Mouse (Mus musculus): ENCODE measurements around the gene Wdr63.
A peak's percentile ranks its signal among the peaks of the same experiment; 100 is the strongest.

Wdr63 gene

DNA sequence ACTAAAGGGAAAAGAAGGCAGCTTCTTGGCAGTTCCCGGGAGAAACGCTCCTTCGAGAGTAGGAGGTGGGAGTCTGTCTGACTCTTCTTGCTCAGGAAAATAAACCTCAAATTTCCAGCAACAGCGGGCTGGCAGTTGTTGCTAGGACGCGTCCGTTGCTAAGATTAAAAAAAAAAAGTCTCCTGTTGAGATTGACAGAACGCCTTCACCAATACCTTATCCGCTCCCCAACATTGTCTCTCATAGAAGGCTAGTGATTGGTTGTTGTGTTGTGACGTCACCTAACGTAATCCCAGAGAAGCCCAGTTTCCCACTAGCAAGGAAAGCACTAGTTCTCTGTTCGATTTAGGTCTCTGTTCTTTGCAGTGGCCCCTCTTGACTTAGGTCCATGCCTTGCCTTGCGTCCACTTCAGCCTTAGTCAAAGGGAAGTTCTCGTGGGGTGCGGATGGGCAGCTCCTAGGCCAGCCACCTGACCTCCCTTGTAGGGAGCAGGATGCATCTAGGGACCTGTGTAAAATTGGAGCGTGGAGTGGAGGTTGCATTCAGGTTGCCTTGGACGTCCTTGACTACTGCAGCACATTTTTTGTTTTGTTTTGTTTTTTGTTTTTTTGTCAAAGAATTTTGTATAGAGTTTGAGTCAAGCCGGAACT is at the start of gene Wdr63:
Wdr63 (minus strand) TSS at position 210 of the 651 bp plus-strand sequence.
- DNase-seq (ENCODE audit: low spot score in 2 of 2): peak; percentile 55 to 64

DNA sequence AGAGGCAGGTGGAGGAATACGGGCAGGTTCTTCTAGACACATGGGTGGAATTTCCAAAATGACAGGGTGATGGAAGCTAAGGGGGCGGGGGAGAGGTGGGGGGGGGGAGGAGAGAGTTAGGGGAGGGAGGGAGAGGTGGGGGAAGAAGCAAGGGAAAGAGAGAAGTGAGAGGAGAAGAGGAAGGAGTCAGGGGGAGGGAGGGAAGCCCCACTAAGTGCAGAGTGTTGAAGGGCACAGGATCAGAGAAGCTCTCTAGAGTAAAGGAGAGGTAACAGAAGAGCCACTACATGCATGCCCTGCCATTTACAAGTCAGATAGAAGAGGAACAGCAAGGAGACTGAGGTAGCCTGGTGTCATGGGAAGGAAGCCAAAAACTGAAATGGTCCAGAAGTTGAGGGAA is 48.9 kb upstream of the Wdr63 start:
- no peak for DNase-seq (ENCODE audit: low spot score in 2 of 2)

DNA sequence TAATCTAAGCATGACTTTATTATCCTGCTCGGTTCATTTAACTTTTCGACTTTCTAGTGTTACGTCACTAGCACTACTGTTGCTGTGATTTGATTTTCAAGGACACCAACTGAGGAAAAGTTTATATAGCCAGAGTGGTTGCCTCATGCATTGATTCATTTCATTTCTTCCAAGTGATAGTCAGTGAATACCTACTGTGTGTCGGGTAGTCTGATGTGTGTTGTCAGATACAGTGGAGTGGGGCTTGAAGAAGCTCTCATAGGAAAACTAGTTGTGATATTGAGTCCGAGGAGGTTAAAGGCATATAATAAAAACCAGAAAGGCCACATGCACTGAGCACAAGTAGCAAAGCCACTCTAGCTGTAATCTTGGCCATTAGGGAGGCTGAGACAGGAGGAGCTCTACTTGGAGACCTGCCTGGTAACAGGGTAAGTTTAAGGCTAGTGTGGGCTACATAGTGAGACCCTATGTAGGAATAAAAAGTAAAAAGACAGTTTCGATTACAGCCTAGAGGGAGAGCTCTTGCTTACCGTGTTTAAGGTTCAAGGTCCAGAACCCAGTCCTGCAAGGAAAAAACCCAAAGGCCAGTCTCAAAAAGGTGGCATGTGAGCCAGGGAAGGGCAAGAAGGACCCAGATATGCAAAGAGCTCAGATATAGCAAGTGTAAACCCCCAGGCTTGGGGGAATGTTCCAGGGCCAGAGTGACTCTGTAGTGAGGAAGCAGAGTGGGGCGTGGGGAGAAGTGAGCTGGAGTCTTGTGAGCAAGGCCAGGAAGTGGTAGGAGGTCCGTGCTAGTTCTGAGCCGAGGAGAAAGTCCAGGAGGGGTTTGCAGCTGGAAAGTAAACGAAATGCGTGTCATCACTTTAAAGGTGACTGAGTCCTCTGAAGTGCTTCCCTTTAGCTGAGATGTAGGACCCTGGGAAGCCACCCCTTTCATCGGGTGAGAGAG is 48.0 kb upstream of the Wdr63 start:
- no peak for DNase-seq (ENCODE audit: low spot score in 2 of 2)

DNA sequence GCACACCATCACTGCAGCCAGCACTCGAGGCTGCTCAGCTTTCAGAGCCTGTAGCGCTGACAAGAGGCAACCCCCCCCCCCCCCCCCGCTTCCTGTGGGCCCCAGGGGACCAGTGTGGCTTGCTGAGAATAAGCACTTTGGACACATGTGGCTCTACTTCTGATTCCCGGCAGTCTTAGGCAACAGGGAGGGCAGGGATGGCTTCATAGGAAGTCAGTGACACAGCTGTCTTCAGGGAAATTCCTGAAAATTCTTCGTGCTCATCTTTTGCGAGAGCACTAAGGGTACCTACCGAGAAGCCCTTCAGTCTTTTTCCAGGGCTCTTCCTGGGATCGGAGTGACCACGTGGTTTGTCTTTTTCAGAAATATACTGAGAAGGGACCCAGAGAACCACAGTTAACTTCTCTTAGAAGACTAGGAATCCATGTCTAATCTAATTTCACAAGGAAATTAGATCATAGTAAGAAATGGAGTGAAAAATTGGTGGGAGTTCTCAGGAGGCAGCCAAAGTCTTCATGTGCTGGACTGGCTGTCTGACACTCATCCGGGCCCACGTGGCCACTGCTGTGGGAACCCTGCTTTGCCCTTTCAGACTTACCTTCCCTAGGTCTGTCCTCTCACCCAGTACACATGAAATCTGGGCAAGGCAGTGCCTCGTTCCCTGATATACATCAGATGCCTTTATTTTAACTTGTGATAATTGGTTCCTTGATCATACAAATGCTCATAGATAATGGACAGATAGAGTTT is 46.1 kb upstream of the Wdr63 start:
- DNase-seq (ENCODE audit: low spot score in 2 of 2): no peak

DNA sequence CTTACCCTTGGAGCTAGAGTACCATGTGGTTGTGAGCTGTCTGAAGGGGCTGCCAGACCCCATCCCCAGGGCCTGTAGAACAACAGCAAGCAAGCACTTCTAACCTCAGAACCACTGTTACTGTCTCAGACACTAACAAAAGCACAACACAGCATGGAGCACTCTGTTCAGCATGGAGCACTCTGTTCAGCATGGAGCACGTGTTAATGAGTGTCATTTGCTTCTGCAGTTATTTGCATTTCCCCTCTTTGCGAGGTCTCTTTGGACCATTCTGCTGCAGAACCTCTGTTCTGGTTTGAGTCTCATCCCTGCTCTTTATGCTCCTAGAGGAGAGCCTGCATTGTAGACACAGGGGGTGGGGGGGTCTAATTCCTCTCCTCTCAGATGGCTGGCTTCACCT is 45.0 kb upstream of the Wdr63 start:
- no peak for DNase-seq (ENCODE audit: low spot score in 2 of 2)

DNA sequence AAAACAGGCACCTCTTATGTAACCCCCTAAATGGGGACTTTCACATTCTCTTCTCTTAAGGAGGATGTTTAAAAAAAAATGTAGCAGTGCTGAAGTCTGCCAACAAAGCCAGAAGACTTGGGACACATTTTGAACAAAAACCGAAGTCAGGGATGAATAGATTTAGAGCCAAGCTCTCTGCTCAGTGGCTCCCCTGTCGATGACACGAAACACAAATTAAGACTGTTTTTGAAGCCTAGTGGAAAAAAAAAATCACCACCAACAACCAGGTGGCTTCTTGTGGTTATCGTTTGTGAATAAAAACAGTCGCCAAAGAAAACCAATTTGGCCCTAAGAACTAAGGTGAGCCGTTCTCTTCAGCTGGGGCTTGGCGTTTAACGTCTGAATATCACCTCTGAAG is 44.4 kb upstream of the Wdr63 start:
- DNase-seq (ENCODE audit: low spot score in 2 of 2): no peak

DNA sequence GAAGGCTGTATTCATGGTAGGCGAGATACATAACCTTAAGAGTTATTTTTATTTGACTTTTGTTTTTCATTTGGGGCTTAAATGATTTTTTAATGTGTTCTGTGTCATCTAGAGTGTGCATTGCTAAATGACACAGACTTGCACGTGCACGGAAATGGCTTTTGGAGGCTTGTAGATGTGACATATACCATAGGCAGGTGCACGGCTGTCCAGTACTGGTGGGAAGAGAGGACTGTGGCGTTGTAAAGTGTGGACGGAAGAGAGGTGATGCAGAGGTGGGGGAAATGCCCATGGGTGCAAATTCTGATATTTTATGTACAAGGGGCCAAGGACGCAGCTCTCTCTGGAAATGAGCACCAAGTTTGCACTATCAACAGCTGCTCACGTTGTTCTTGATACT is 43.8 kb upstream of the Wdr63 start:
- no peak for DNase-seq (ENCODE audit: low spot score in 2 of 2)

DNA sequence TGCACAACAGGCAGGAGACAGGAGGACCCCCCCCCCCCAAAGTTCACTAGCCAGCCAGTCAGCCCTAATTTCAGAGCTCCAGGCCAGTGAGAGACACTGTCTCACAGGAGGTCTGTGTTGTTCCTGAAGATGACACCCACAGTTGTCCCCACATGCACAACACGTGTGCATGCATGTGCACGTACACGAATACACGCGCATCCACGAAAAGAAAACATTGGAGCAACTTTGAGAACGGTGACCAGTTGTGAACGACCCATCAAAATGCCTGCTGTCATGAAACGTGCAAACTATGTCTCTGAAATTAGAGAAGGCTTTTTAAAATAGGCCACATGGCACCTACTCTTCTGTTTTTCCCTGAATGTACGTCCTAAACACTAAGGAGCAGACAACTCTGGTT is 43.4 kb upstream of the Wdr63 start:
- no peak for DNase-seq (ENCODE audit: low spot score in 2 of 2)

DNA sequence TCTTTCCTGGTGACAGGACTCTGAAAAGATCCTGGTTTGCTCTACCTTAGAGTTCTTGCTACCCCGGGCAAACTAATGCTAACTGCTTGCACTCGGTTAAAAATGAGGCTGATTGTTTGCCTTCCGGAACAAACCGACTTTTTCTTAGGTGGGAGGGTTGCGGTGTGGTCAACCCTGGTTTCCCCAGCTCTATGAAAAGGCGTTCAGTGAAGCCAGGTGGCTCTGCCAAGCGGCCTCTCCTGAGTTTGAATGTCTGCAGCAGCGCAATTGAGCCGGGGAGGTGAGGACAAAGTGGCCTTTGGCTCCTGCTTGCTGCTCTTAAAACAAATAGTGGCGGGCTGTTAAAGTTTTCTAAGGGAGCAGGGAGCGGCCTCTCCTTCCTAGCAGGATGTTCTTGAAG is 42.6 kb upstream of the Wdr63 start:
- DNase-seq (ENCODE audit: low spot score in 2 of 2): no peak

DNA sequence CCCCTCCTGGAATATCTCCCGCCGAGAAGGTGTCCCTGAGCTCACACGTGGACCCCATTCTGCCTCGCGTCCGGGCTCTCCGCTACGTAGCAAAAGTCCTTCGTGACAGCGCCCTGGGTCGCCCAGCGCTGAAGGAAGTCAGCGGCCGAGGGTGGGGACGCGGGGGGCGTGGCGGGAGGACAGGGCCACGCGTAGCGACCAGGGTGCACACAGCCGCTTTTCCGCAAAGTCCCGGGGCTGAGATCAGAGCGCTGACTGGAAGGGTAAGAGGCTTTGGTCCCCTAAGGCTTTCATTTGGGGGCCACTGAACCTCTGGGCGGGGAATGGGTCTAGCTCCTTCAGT is 42.1 kb upstream of the Wdr63 start:
- DNase-seq (ENCODE audit: low spot score in 2 of 2): no peak

DNA sequence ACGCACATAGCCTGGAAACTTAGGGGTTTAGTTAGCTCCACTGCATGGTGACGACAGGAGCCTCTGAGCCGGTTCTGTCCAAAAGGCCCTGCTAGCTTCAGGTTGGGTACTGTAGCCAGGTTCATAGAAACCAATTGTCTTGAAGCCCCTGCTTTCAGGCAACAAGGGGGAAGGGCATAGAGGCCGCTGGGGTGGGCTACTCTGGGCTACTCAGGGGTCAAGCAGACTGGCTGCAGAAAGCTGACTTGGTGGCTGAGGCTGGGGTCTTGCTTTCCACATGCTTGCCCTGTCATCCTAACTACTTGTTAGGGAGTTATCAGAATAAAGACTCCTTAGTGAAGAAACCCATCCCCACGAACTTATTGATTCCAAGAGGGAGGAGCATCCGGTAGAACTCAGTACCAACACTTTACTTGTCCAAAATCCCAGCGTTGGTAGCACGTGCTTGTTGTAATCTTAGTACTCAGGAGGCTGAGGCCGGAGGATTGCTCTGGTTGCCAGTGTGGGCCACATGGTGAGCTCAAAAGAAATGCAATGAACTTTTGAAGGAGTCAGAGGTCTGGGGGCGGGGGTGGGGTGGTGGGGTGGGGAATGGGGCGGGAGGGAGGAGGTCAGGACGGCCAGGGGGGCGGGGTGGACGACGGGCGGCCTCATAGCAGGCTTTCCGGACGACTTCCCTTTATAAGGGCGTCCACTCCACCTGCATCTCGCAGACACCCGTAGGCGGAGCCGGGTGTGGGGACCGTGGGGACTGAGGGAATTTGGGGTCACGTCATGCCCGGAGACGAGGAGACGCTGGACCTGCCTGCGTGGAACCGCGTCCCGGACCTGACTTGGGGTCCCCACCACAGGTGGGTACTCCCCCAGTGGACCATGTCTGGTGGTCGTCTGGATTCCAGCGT is 41.5 kb upstream of the Wdr63 start, which contains the start of gene Mcoln2:
Mcoln2 (plus strand) TSS at position 678 of the 902 bp plus-strand sequence.
- DNase-seq (ENCODE audit: low spot score in 2 of 2): no peak

DNA sequence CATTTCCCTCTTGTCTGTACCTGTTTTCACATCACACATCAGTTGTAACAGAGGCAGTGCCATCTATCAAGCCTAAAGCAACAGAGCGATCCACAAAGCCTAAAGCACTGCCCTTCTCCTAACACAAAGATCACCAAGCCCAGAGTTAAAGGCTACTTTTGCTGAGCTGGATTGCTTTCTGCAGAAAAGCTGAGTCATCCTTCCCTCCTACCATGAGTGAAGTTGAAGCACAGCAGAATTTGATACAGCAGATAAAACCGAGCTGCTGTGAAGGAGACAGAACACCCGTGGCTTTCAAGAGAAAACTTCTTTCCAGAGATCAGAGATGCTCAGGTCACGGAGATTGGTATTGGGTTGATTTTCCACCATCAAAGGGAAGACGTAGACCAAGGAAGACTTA is 38.2 kb upstream of the Wdr63 start:
- no peak for DNase-seq (ENCODE audit: low spot score in 2 of 2)

DNA sequence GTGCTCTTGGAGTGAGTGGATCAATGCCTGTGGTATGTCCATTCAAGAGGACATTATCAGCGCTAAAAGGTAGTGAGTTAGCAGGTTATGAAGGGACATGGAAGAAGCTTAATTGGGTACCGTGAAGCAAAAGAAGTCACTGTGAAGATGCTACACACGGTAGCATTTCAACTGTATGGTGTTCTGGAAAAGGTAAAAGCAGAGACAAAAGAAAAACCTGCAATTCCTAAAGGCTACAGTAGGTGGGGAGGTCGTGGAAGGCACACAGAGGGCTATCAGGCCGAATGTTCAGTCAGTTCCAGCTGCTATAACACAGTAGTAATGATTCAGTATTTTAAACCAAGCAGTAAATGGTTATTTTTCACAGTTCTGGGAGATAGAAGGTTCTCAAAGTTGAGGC is 37.6 kb upstream of the Wdr63 start:
- no peak for DNase-seq (ENCODE audit: low spot score in 2 of 2)

DNA sequence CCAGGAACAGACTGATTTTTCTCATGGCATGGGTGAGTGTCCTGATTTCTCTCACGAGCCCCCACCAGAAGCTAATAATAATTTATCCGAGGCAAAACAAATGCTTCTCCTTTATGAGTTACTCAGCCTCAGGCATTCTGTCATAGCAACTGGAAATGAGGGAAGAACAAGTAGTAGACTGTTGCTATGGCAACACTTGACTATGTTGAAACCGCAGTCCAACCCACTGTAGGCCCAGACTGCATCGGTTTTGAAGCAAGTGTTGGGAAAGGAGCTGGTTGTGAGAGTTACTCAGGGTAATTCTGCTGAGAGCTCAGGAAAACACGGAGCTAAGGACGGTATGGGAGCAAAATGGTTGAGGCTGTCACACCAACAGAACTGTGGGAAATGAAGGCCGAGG is 34.6 kb upstream of the Wdr63 start:
- DNase-seq (ENCODE audit: low spot score in 2 of 2): no peak

DNA sequence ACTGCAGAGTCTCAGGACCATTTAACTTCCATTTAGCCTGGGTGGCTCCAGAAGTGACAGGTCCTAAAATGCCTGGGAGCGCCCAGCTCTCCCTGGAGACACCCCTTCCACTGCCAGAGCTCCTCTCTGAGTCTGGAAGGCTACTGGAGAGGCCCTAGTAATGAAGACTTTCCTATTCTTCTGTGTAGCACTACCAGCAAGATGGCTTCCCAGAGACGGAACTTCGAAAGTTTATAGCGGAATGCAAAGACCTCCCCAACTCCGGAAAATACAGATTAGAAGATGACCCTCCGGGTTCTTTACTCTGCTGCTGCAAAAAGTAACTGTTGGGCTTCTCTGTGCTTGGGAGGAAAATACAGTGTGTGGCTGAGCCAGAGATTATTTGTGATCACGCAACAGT is 32.3 kb upstream of the Wdr63 start:
- DNase-seq (ENCODE audit: low spot score in 2 of 2): no peak

DNA sequence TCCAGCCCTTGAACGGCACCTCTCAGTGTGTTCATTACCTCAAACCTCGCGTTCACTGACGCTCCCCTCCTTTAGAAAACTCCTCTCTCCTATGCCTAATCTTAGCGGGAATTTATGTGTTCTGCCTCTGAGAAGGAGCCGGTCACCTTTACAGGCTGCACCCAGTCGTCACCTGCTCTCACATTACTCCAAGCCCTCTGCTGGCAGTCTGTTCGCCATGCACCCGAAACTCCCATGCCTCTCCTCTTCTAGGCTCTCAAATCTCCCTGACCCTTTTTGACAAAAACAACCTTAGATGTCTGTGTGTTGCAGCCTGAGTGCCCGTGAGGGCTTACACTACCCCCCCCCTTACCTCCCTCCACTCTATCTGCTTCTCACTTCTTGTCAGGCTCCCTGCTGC is 28.5 kb upstream of the Wdr63 start:
- DNase-seq (ENCODE audit: low spot score in 2 of 2): no peak

DNA sequence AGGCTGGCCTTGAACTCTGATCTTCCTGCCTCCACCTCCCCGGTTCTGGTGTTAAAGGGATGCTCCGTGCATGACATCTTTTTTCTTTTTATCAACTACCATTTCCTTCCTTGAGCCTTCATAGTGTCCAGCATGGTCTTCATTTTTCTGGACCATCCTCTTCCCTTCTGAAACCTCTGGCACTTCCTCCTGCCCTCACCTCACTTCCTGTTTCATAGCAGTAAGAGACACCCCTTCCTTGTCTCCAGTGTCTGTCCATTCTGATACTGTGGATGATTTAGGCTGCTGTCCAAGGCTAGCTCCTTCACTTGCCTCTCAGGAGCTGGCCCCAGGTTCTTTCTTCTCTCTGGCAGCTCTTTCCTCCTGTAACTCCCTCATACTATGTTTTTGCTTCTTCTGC is 27.5 kb upstream of the Wdr63 start:
- no peak for DNase-seq (ENCODE audit: low spot score in 2 of 2)

DNA sequence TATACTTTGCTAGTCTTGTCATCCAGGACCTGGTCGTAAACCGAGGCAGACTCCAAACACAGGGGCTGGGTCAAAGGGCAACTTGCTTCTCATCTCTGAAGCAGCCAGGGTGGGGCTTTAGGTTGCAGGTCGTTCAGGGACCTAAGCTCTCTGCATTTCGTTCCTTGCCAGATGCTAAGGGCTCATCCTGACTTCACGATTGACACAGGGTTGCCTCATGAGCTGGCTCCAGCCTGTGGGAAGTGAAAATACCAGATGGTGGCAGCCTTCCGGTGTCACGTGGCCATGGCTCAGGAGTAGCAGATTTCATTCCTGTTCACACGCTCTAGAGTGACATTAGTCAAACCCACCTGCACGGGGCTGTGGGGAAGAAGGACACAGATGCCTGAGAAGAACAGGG is 26.9 kb upstream of the Wdr63 start:
- no peak for DNase-seq (ENCODE audit: low spot score in 2 of 2)

DNA sequence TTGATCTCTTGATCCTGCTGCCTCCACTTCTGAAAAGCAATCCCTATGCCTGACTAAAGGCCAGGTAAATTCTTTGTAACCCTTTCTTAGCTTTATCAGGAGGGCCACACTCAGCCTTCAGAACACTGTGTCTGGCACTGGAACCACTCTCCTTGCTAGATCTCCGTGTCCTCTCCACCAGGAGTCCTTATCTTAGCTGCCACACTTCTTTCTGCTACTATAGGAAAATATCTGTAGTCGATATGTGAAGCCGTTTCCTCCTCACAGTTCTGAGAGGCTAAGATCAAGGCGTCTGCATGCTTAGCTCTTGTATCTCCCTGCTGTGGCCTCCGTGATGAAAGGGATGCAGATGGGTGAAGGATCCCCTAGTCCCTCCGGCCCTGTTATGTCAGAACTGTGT is 19.3 kb upstream of the Wdr63 start:
- DNase-seq (ENCODE audit: low spot score in 2 of 2): no peak

DNA sequence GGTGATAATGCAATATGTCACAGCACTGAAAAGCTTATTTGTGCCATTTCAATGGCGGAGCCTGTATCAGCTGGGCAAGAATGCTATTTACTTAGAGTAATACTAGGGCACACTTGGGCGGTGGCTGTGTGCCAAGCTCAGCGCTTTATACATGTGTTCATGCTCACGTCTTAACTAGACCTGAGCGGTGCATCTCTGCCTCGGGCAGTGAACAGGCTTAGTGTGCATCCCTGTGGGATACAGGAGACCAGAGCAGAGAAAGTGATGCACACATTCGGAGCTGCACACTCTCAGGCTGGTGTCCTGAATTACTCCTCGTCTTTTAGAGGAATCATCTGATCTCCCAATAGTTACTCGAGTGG is 15.5 kb upstream of the Wdr63 start:
- no peak for DNase-seq (ENCODE audit: low spot score in 2 of 2)

DNA sequence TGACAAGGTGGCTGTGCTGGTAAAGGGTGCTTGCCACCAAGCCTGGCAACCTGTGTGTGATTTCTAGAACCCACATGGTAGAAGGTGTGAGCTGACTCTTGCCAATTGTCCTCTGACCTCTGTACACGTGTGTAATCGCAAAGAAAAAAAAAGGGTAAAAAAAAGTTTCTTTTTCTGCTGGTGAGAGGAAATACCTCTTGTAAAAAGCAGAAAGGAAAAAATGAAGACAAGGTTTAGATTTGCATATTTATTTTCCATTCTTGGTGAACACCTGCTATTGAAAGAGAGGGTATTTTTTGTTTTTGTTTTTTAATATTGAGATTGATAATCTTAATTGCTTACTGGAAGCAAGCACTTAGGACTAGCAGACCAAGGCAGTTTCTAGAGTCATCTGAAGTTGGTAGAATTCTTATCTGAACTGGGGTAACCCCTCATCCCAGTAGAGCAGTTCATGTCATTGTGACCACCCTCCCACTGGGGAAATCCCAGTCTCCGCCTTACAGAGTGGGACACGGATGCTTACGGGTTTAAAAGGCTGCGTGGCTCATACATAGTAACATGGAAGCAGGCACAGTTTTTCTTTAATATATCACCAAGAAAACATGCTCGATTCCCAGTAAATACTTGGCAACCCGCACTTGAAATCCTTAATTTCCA is 15.0 kb upstream of the Wdr63 start:
- DNase-seq (ENCODE audit: low spot score in 2 of 2): no peak

Data from frontal cortex, postnatal 10 days (tissue).